ENCODE assay signal across 8 mouse cellular contexts in genomic region chr11:113174011-113174507, GRCm38 (mm10).
A peak's percentile ranks its signal among the peaks of the same experiment; 100 is the strongest.
DNase-seq lines count a peak whose midpoint lies in the region; ATAC-seq lines count a peak whose summit lies in the region.

No protein-coding gene starts in this region.

- H3K27me3 ChIP-seq in kidney, embryonic 15.5 days = no peaks in the 10 kb centered on the region
- H3K27me3 ChIP-seq in forebrain, embryonic 10.5 days (ENCODE audit: poor library complexity, severe bottlenecking) = peaks cover 8% of the 10 kb centered on the region
- H3K27me3 ChIP-seq in liver, embryonic 11.5 days (replicated peaks; ENCODE audit: control insufficient read depth, insufficient read depth, low read length) = no peaks in the 10 kb centered on the region

- no peaks in the 10 kb centered on the region for H3K9me3 ChIP-seq in kidney, embryonic 15.5 days (replicated peaks)
- no peaks in the 10 kb centered on the region for H3K9me3 ChIP-seq in forebrain, embryonic 10.5 days
- no peaks in the 10 kb centered on the region for H3K9me3 ChIP-seq in liver, embryonic 11.5 days (ENCODE audit: control insufficient read depth, low read length)

- 0 out of 2 replicates have a peak overlapping the region, but pooled peaks have one; percentile 37 for H3K27ac ChIP-seq in kidney, embryonic 15.5 days
- peak overlapping the region; percentile 79 for H3K27ac ChIP-seq in forebrain, embryonic 10.5 days
- H3K27ac ChIP-seq in liver, embryonic 11.5 days (ENCODE audit: low read depth, low read length) = peak overlapping the region; percentile 49; the same call in 1 of the 2 replicates

- no peak for DNase-seq in kidney, adult 11 months
- DNase-seq in forebrain, embryonic 10.5 days (ENCODE audit: extremely low spot score, low spot score) = peak; percentile 66
- DNase-seq in liver, embryonic 11.5 days (ENCODE audit: low spot score) = no peak
- DNase-seq in cerebellum, postnatal 4 days (ENCODE audit: low spot score in 2 of 2) = no peak
- no peak for DNase-seq in heart, postnatal 36 days
- no peak for DNase-seq in kidney, postnatal 10 days

- WGBS in kidney, embryonic 15.5 days = 76% methylated on average over 5 of the region's 5 CpGs
- 50% methylated on average over 5 of the region's 5 CpGs for WGBS in forebrain, embryonic 10.5 days
- 48% methylated on average over 5 of the region's 5 CpGs for WGBS in liver, embryonic 11.5 days

- no peak for ATAC-seq in kidney, embryonic 15.5 days (replicated peaks; ENCODE audit: low FRiP score)
- ATAC-seq in liver, embryonic 11.5 days (replicated peaks; ENCODE audit: low FRiP score) = peak; percentile 75
- ATAC-seq in neutrophil, adult 5-6 weeks (ENCODE audit: extremely low read depth, insufficient number of reproducible peaks, low FRiP score, poor library complexity, severe bottlenecking) = peak; percentile 37; the same call in 1 of the 2 replicates

- intact Hi-C loops in heart, postnatal 36 days (cut with DNase I) = loop anchor here (2.0 to 10.0 kb wide), 3 partner anchors 127 to 631 kb away; no protein-coding TSS in a partner anchor

- no peak overlapping the region for H3K9ac ChIP-seq in kidney, embryonic 15.5 days
- no peak overlapping the region for H3K9ac ChIP-seq in liver, embryonic 11.5 days (ENCODE audit: low read depth, low read length)

- no peak overlapping the region for H3K4me2 ChIP-seq in kidney, embryonic 15.5 days
- no peak overlapping the region for H3K4me2 ChIP-seq in liver, embryonic 11.5 days

- H3K4me1 ChIP-seq in kidney, embryonic 15.5 days = peaks cover 43% of the 10 kb centered on the region
- peaks cover 86% of the 10 kb centered on the region for H3K4me1 ChIP-seq in forebrain, embryonic 10.5 days
- peaks cover 13% of the 10 kb centered on the region for H3K4me1 ChIP-seq in liver, embryonic 11.5 days (replicated peaks; ENCODE audit: control insufficient read depth, insufficient read depth, low read length)

- no peak overlapping the region for H3K4me3 ChIP-seq in kidney, embryonic 15.5 days (replicated peaks)
- H3K4me3 ChIP-seq in forebrain, embryonic 10.5 days = no peak overlapping the region
- H3K4me3 ChIP-seq in liver, embryonic 11.5 days (ENCODE audit: low read depth, low read length) = no peak overlapping the region

- no peaks in the 10 kb centered on the region for H3K36me3 ChIP-seq in kidney, embryonic 15.5 days
- no peaks in the 10 kb centered on the region for H3K36me3 ChIP-seq in forebrain, embryonic 10.5 days (replicated peaks)
- H3K36me3 ChIP-seq in liver, embryonic 11.5 days (ENCODE audit: control insufficient read depth, insufficient read depth, low read length) = no peaks in the 10 kb centered on the region
